Mouse (Mus musculus): Measurements from ENCODE around the gene Gm4064.
"Not testable (repeated sequence)": the region's sequence is repeated elsewhere in the genome, so short reads cannot be mapped to it uniquely, and the experiment has no call there.

The Gm4064 gene

GRCm38 (mm10) chrY:2796105-2796504, at the start of gene Gm4064:
Gm4064 (minus strand) TSS chrY:2796205.
- DNase-seq (ENCODE audit: low spot score), result not testable (repeated sequence)

GRCm38 (mm10) chrY:2830380-2830779, 34.4 kb upstream of the Gm4064 start, which contains the start of the genes Rbmy and Gm10256:
Rbmy (plus strand) TSS chrY:2830680.
Gm10256 (plus strand) TSS chrY:2830699.
- DNase-seq (ENCODE audit: low spot score), result not testable (repeated sequence)
